Mouse (Mus musculus): Measurements from ENCODE around the gene Vmn2r56.
"Not testable (repeated sequence)": the region's sequence is repeated elsewhere in the genome, so short reads cannot be mapped to it uniquely, and the experiment has no call there.

The Vmn2r56 gene

DNA sequence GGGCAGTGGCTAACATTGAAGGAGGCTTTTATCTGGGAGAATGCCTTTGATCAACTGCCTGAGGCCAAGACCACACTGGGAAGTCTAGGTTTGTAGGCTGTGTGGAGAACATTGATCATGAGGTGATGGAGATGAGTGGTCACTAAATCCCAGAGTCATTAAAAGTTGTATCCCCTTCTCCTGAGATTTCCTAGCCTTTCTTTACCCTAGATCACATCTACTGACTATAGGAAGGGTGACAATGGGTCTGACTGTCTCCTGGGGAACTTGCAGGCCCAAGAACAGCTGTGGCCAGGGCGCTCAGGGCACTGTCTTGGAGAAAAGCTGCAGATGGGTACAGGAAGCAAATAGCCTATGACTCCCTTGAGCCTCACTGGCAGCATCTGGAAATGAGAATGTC, at the start of gene Vmn2r56:
Vmn2r56 (minus strand) TSS at position 101 of the 400 bp plus-strand sequence.
- DNase-seq (ENCODE audit: low spot score in 2 of 2): no peak

DNA sequence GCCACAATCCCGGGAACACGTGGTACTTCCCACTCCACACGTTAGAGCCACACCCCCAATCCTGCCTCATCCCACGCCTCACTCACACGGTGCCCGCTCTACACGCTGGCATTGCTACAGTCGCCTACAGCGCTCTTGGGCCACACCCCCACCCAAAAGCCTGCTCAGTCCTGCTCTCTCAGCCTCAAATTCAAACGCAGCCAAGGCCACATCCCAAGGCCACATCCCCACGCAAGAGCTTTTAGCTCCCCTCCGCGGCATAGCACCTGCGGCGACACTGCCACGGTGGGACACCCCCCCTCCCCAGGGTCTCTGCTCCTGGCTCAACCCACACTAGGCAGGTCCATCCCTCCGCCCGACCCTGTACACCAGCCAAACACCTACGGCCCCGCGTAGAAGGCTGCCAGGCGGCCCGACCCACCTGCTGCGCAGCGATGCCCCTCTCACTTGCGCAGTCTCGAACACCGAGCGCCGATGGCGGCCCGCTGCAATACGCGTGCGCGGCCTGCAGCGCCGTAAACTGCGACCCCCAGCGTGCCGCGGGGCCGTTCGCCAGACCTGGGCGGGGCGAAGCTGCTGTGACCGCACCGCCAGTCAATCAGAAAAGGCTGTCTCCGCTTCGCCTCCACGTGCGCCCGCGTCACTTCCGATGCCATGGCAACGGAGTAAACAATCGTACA, 45.5 kb upstream of the Vmn2r56 start:
- peak; percentile 10 to 73 for DNase-seq (ENCODE audit: low spot score in 2 of 2)

DNA sequence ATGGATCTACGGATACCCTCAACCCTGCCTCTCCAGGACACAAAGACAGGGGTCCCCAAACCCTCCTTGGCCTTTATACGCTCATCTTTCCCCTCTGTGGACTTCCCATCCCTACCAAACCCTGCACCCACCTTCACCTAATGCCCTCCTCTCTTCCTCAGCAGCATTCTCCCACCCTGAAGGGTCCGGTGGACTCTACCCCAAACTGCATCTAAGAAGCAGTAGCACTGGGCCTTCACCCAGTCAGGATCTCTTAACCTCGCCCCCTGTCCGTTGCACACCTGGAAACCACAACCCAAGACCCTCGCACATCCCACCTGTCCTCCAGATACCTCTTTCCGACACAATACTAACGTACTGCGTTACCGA, 45.0 kb upstream of the Vmn2r56 start:
- DNase-seq (ENCODE audit: low spot score in 2 of 2): no peak

DNA sequence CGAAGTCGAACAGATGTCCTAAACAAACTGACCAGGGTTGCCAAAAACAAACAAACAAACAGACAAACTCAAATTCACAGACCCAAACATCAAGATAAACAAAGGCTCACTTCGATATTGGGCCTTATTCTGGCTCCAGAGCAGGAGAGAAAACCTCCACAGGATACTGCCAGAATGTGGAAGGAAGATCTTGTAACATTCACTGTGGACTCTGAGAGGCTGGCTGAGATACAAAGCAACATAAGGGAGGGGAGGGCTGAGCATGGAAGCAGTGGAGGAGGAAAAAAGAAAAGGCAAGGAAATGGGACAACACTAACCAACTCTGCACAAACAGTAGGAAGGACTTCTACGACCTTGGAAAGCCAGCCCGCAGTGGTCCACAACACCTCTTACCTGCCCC, 44.3 kb upstream of the Vmn2r56 start:
- DNase-seq (ENCODE audit: low spot score in 2 of 2): no peak

DNA sequence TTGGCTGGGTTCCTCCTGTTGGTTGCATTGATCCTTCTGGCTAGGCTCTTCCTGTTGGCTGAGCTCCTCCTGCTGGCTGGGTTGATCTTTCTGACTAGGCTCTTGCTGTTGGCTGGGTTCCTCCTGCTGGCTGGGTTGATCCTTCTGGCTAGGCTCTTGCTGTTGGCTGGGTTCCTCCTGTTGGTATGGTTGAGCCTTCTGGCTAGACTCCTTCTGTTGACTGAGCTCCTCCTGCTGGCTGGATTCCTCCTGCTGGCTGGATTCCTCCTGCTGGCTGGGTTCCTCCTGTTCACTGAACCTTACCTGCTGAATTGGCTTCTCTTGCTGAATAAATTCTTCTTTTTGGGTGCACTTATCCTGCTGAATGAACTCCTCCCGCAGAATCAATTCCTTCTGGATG, 39.8 kb upstream of the Vmn2r56 start:
- DNase-seq (ENCODE audit: low spot score in 2 of 2): no peak

- no peak for DNase-seq (ENCODE audit: low spot score in 2 of 2)
Measured at GRCm38 (mm10) chr7:12774111-12774510, 39.3 kb upstream of the Vmn2r56 start.

DNA sequence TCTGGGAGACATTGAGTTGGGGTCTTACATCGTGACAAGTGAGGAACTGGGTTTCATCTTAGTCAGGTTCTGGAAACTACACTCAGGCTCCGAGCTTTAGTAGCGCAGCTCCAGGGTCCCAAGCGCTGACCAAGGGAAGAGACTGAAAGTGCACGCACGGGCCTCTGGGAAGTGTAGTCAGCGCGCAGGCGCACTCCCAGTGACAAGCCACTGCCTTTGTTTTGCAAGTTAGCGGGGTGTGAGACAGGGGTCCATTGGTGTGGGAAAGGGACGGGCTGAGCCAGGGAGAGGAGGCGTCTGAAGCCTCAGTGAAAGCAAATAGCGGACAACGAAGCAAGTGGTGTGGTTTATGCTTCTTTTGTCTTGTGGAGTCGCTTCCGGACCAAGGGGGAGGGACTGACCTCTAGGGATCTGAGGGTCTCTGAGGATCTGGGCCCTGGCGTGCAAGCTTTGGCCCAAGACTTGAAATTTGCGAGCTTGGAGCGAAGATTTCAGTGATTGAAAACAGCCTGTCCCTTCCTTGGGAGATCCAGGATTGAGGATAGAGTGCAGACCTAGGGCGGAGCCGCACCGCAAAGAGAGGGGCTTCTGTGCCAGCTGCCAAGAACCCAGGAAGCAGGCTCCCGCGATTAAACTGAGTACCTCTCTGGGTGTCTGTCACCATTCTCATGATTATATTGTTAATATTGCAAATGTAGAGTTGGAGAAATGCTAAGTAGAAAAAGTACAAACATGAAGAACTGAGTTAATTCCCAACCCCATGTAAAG, 14.8 kb upstream of the Vmn2r56 start:
- DNase-seq (ENCODE audit: low spot score in 2 of 2): no peak

- DNase-seq (ENCODE audit: low spot score in 2 of 2): not testable (repeated sequence)
Measured at GRCm38 (mm10) chr7:12684903-12685302, 49.9 kb downstream of the Vmn2r56 start, which contains the start of gene Vmn2r55. Gene Vmn2r55 (minus strand): TSS chr7:12685003.

GRCm38 (mm10) chr7:12640219-12640618, 94.6 kb downstream of the Vmn2r56 start, which contains the start of gene Vmn2r54:
Gene Vmn2r54 (minus strand): TSS chr7:12640319.
- DNase-seq (ENCODE audit: low spot score in 2 of 2): not testable (repeated sequence)

Data from spleen, postnatal 10 days (tissue).